Mouse (Mus musculus): ENCODE measurements around the gene Thap4. TPM values are rescaled to one million over a fixed set of nuclear protein-coding genes. Genes with fewer than 3 reads are reported as not detected.

Gene Thap4
- polyA plus RNA-seq (2015; fragmentation: Nextera tagmentation; extraction: Ambion mirVana): 54.4 and 55.2 TPM in 2 replicates

- ATAC-seq (ENCODE audit: low FRiP score, low read depth): peak; percentile 94
- Histone ChIP-seq H3K4me1 (peaks cover 23% of the 10 kb centered on the region), H3K9me3 (no peaks in the 10 kb centered on the region), H3K9ac (peak within 1 kb of the TSS; percentile 91), H3K36me3 (peaks cover 10% of the 10 kb centered on the region), H3K4me2 (replicated peaks) (peak within 1 kb of the TSS; percentile 85), H3K27ac (peak within 1 kb of the TSS; percentile 87), H3K4me3 (peak within 1 kb of the TSS; percentile 98), H3K27me3 (no peaks in the 10 kb centered on the region)
- WGBS: under 1% methylated on average over 102 of the region's 121 CpGs
Measured at GRCm38 (mm10) chr1:93754573-93755290, at the start of gene Thap4. Thap4 (minus strand) TSS chr1:93754864.

DNA sequence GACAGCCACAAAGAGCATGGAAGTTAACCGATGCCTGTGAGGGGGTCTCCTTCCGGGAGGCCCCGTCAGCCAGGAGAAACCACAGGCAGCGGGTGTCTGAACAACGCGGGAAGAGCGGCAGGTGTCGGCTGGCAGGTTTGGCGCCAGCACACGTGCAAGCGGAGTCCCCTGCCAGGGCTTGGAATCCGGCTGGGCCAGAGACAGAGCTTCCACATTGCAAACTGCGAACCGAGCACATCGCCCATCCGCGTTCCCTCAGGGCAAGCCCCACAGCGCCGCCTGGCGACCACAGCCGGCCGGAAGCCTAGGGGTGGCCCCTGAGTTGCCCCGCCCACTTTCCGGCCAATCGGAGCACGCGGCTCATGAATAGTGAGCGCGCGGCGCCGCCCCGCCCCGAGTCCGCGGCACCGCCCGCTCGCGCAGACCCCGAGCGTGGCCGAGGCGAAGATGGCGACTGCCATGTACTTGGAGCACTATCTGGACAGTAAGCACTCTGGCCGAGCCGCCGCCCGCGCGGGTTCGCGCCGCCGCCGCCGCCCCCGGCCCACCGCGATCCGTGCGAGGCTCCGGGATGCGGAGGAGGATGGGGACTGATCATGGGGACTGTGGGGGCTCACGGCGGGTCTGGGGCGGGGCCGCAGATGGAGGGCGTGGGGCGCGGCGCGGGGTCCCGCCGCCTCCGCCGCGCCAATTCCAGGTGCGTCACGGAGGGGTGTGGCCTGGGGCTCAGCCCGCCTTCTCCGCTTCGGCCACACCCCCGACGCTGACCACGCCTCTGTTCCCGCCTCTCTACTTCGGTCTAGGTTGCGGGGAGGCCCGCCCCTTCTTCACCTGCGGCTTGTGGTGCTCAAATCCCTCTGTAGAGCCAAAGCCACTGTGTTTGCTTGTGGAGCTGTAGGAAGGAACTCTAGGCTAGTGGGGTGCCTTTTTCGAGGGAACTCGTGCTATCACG is 49.2 kb upstream of the Thap4 start, which contains the start of gene Ing5:
Gene Ing5, plus strand, starts transcription at position 410 of the 952 bp plus-strand sequence.
- peak within 1 kb of the TSS; percentile 89 for H3K4me2 ChIP-seq (replicated peaks)
- H3K36me3 ChIP-seq: peaks cover 47% of the 10 kb centered on the region
- WGBS: under 1% methylated on average over 94 of the region's 94 CpGs
- H3K9ac ChIP-seq: peak within 1 kb of the TSS; percentile 84
- H3K9me3 ChIP-seq: no peaks in the 10 kb centered on the region
- H3K4me1 ChIP-seq: peaks cover 40% of the 10 kb centered on the region
- peak; percentile 92 for ATAC-seq (ENCODE audit: low FRiP score, low read depth)
- H3K27me3 ChIP-seq: no peaks in the 10 kb centered on the region
- H3K4me3 ChIP-seq: peak within 1 kb of the TSS; percentile 77
- H3K27ac ChIP-seq: peak within 1 kb of the TSS; percentile 94

GRCm38 (mm10) chr1:93802771-93803170 is 48.1 kb upstream of the Thap4 start:
- H3K27me3 ChIP-seq: no peaks in the 10 kb centered on the region
- peak overlapping the region; percentile 77 for H3K4me3 ChIP-seq
- H3K36me3 ChIP-seq: peaks cover 47% of the 10 kb centered on the region
- H3K9ac ChIP-seq: no peak overlapping the region; the same call in 1 of the 2 replicates
- peak overlapping the region; percentile 89 for H3K4me2 ChIP-seq (replicated peaks)
- 87% methylated on average over 5 of the region's 5 CpGs for WGBS
- H3K4me1 ChIP-seq: peaks cover 40% of the 10 kb centered on the region
- ATAC-seq (ENCODE audit: low FRiP score, low read depth): no peak
- no peaks in the 10 kb centered on the region for H3K9me3 ChIP-seq
- peak overlapping the region; percentile 81; the same call in 1 of the 2 replicates for H3K27ac ChIP-seq

DNA sequence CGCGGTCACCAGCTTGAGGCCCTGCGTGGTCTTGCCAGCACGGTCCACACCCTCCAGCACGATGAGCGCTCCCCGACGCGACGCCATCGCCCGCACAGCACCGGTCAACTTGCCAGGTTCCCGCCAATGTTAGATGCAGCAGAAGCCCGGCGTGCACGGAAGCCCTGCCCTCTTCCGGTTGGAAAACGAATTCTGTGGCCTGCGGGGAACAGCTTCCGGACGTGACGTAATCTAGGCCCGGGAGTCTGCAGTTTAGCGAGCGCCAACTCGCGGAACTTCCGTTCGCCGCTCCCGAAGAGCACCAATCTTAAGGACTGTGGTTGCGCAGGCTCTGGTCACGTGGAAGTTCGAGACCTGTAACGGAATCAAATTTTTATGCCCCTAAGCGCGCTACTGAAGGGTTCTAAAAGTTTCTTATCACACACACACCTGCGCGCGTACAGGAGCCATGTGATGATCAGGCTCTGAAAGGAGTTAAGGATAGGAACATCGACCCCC is 47.1 kb upstream of the Thap4 start, which contains the start of gene Dtymk:
Gene Dtymk, minus strand, starts transcription at position 194 of the 498 bp plus-strand sequence.
- ATAC-seq (ENCODE audit: low FRiP score, low read depth): peak; percentile 73
- under 1% methylated on average over 42 of the region's 42 CpGs for WGBS
- H3K9me3 ChIP-seq: no peaks in the 10 kb centered on the region
- H3K27me3 ChIP-seq: no peaks in the 10 kb centered on the region
- H3K9ac ChIP-seq: peak within 1 kb of the TSS; percentile 83
- peak within 1 kb of the TSS; percentile 77 for H3K4me3 ChIP-seq
- peak within 1 kb of the TSS; percentile 81 for H3K27ac ChIP-seq
- H3K4me2 ChIP-seq (replicated peaks): peak within 1 kb of the TSS; percentile 89
- H3K36me3 ChIP-seq: peaks cover 46% of the 10 kb centered on the region
- H3K4me1 ChIP-seq: peaks cover 40% of the 10 kb centered on the region

DNA sequence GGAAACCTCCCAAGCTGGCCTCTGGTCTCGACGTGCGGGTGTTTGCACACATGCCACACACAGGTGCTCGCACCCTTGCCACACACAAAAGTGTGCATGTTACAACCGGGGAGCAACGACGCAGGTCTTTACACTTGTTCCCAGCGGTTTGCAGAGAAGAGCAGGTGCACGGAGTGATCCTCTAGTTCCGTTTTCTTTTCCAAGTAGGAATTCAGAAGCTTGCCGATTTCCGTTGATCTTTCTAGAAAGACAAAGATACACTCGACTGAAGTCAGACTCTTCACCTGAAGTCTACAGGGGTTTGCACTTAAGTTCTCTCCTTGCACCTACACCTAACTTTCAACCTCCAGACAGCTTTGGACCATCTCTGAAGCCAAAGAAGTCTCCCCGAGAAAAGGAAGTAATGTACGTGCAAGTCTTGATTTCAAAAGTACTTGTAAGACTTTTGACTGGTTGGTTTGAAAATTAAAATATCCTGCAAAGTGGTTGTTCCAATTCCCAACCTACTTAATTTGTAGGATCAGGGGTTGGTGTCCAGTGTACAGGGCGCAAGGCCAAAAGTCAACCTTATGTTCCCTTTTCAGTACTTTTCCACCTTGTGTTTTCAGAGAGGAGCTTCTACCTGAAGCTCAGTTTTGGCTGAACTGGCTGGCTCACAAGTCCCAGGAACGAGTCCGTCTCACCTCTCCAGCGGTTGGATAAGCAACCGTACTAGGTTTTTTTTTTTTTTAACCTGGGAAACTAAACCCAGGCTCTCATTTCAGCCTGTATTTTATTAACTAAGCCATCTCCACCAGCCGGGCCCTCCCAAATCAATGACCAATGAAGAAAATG is 46.2 kb upstream of the Thap4 start:
- ATAC-seq (ENCODE audit: low FRiP score, low read depth): no peak
- Histone ChIP-seq H3K4me2 (replicated peaks) (peak overlapping the region; percentile 89), H3K4me1 (peaks cover 38% of the 10 kb centered on the region), H3K9me3 (no peaks in the 10 kb centered on the region), H3K9ac (peak overlapping the region; percentile 83), H3K27me3 (no peaks in the 10 kb centered on the region), H3K36me3 (peaks cover 40% of the 10 kb centered on the region), H3K27ac (peak overlapping the region; percentile 81; the same call in 1 of the 2 replicates), H3K4me3 (peak overlapping the region; percentile 77)
- whole genome bisulfite sequencing: 74% methylated on average over 21 of the region's 21 CpGs

DNA sequence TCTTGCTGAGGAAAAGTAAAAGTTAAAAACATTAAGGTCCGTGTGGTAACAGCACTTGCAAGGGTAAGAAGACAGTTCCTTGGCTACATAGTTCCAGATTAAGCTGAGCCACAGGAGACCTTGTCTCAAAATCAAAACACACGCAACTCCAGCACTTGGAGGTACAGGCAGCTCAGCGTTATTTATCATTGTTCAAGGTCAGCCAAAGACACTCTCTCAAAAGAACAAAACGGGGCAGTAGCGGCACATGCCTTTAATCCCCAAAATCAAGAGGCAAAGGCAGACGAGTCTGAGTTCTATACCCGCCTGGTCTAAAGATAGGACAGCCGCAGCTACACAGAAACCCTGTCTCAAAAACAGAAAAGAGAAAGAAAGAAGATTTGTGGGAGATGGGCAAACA is 41.2 kb upstream of the Thap4 start:
- no peak for ATAC-seq (ENCODE audit: low FRiP score, low read depth)
- Histone ChIP-seq H3K36me3 (peaks cover 88% of the 10 kb centered on the region), H3K4me3 (no peak overlapping the region), H3K27ac (no peak overlapping the region), H3K4me2 (replicated peaks) (no peak overlapping the region), H3K27me3 (no peaks in the 10 kb centered on the region), H3K9ac (no peak overlapping the region), H3K9me3 (no peaks in the 10 kb centered on the region), H3K4me1 (peaks cover 4% of the 10 kb centered on the region)
- 86% methylated on average over 8 of the region's 8 CpGs for WGBS

GRCm38 (mm10) chr1:93794526-93794925 is 39.9 kb upstream of the Thap4 start:
- no peaks in the 10 kb centered on the region; the same call in 1 of the 2 replicates for H3K4me1 ChIP-seq
- no peak overlapping the region for H3K9ac ChIP-seq
- peaks cover 90% of the 10 kb centered on the region for H3K36me3 ChIP-seq
- H3K9me3 ChIP-seq: no peaks in the 10 kb centered on the region
- H3K4me3 ChIP-seq: no peak overlapping the region
- H3K4me2 ChIP-seq (replicated peaks): no peak overlapping the region
- no peaks in the 10 kb centered on the region for H3K27me3 ChIP-seq
- H3K27ac ChIP-seq: no peak overlapping the region
- no peak for ATAC-seq (ENCODE audit: low FRiP score, low read depth)
- WGBS: 94% methylated on average over 8 of the region's 8 CpGs

DNA sequence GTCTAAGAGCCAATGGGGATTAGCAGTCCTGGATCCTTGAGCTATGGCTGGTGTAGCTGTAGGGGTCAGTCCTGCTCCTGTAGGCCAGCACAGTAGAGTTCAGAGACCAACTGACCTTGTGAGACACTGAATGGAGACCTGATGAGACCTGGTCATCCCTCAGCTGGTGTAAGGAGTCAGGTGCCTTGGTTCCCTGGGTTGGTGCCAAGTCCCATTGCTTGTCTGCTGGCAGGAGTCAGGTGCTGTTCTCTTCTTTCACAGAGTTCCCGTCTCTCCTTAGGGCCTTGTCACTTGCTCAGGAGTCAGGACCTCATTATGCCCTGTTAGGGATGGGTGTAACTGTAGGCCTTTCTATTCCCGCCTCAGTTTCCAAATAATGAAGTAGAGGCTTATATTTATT is 32.2 kb upstream of the Thap4 start:
- 82% methylated on average over 2 of the region's 2 CpGs for WGBS
- Histone ChIP-seq H3K27me3 (no peaks in the 10 kb centered on the region), H3K4me2 (replicated peaks) (no peak overlapping the region), H3K36me3 (peaks cover 98% of the 10 kb centered on the region), H3K4me3 (no peak overlapping the region), H3K4me1 (no peaks in the 10 kb centered on the region), H3K9me3 (no peaks in the 10 kb centered on the region), H3K27ac (no peak overlapping the region), H3K9ac (no peak overlapping the region)
- ATAC-seq (ENCODE audit: low FRiP score, low read depth): no peak

- Histone ChIP-seq H3K4me3 (no peak overlapping the region), H3K9ac (no peak overlapping the region), H3K4me2 (replicated peaks) (no peak overlapping the region), H3K9me3 (no peaks in the 10 kb centered on the region), H3K27ac (no peak overlapping the region), H3K4me1 (no peaks in the 10 kb centered on the region), H3K27me3 (no peaks in the 10 kb centered on the region), H3K36me3 (peaks cover 85% of the 10 kb centered on the region)
- 96% methylated on average over 5 of the region's 5 CpGs for WGBS
- ATAC-seq (ENCODE audit: low FRiP score, low read depth): no peak
Measured at GRCm38 (mm10) chr1:93776686-93777085, 22.0 kb upstream of the Thap4 start.

DNA sequence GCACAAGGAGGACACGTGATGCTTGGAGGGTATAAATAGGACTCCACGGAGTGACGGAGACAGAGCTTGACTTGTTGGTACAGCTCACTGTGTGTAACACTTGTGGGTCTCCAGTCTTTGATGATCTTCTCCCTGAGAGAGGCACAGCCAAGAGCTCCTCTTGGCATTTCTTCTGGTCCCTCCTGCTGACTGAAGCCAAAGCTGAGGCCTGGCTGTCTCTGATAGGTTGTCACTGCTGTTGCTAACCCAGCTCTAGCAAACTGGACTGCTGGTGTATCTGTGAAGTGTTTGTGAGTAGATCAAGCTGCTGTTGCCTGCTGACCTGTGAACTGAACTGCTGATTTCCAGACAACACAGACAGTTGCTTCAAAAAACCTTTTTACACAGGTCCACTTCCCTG is 15.2 kb upstream of the Thap4 start:
- no peak for ATAC-seq (ENCODE audit: low FRiP score, low read depth)
- peaks cover 55% of the 10 kb centered on the region for H3K36me3 ChIP-seq
- WGBS: 91% methylated on average over 3 of the region's 3 CpGs
- H3K4me2 ChIP-seq (replicated peaks): no peak overlapping the region
- no peak overlapping the region for H3K27ac ChIP-seq
- no peaks in the 10 kb centered on the region for H3K27me3 ChIP-seq
- no peak overlapping the region for H3K9ac ChIP-seq
- no peaks in the 10 kb centered on the region for H3K9me3 ChIP-seq
- no peak overlapping the region for H3K4me3 ChIP-seq
- no peaks in the 10 kb centered on the region for H3K4me1 ChIP-seq

DNA sequence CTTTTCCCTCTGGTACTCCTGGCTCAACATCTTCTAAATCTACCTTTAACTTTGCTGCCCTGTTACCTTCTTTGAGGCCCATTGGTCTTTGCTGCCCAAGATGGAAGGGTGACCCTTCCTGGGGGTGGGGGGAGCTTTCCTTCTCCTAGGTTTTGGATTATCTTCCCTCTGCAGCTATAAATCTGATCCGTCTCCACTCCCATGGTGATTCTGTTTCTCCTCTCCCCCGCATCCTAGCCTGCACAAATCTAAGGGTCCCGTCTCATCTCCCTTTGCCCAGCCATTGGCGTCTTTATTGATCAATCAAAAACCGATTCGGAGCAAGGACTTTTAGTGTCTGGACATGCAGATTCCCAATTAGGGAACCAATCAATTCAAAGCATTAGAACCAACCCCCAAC is 12.9 kb upstream of the Thap4 start:
- 93% methylated on average over 6 of the region's 6 CpGs for WGBS
- H3K9me3 ChIP-seq: no peaks in the 10 kb centered on the region
- H3K27ac ChIP-seq: no peak overlapping the region
- H3K9ac ChIP-seq: no peak overlapping the region
- H3K27me3 ChIP-seq: no peaks in the 10 kb centered on the region
- no peak for ATAC-seq (ENCODE audit: low FRiP score, low read depth)
- no peak overlapping the region for H3K4me3 ChIP-seq
- no peak overlapping the region for H3K4me2 ChIP-seq (replicated peaks)
- no peaks in the 10 kb centered on the region for H3K4me1 ChIP-seq
- H3K36me3 ChIP-seq: peaks cover 33% of the 10 kb centered on the region

Measured in limb, embryonic 13.5 days (tissue).